Mouse (Mus musculus): ENCODE data around the gene Atp10b. TPM values are rescaled to one million over a fixed set of nuclear protein-coding genes. Genes with fewer than 3 reads are reported as not detected.
A peak's percentile ranks its signal among the peaks of the same experiment; 100 is the strongest.

The Atp10b gene
- polyA plus RNA-seq, 1 experiment from 2014 or later: 0.29 TPM

DNA sequence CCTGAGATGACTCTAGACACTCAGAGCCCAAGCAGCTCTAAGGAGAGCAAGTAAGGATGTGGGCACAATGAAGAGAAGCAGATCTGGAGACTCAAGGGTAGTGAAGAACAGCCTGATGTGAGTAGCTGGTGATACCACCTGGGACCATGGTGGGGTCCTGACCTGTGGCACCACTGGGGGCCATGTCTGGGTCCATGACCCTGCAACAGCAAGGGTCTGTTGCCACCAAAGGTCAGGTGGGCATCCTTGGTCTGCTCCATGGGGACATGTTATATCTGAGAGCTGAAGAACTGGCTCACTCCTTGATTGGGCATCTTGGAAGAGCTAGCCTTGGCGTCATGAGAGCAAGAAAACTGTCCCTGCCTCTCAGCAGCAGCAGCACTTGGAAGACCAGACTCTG, 64.1 kb downstream of the Atp10b start:
- 85% methylated on average over 1 of the region's 1 CpGs for WGBS
- H3K9me3 ChIP-seq (ENCODE audit: control insufficient read depth, low read length): no peaks in the 10 kb centered on the region
- no peak overlapping the region for H3K4me3 ChIP-seq (ENCODE audit: low read depth, low read length)
- no peak overlapping the region for H3K9ac ChIP-seq (ENCODE audit: low read length)
- H3K4me2 ChIP-seq (ENCODE audit: low read depth, low read length, severe bottlenecking): no peak overlapping the region
- H3K27me3 ChIP-seq (ENCODE audit: control insufficient read depth, insufficient read depth, low read length): no peaks in the 10 kb centered on the region; the same call in 1 of the 2 replicates
- peak; percentile 45; the same call in 1 of the 2 replicates for ATAC-seq (replicated peaks; ENCODE audit: low FRiP score)
- no peak overlapping the region for H3K27ac ChIP-seq (ENCODE audit: low read depth, low read length)
- no peaks in the 10 kb centered on the region for H3K36me3 ChIP-seq (ENCODE audit: control insufficient read depth, insufficient read depth, low read length)
- DNase-seq (ENCODE audit: low spot score): no peak
- H3K4me1 ChIP-seq (replicated peaks; ENCODE audit: control insufficient read depth, insufficient read depth, low read length): no peaks in the 10 kb centered on the region

DNA sequence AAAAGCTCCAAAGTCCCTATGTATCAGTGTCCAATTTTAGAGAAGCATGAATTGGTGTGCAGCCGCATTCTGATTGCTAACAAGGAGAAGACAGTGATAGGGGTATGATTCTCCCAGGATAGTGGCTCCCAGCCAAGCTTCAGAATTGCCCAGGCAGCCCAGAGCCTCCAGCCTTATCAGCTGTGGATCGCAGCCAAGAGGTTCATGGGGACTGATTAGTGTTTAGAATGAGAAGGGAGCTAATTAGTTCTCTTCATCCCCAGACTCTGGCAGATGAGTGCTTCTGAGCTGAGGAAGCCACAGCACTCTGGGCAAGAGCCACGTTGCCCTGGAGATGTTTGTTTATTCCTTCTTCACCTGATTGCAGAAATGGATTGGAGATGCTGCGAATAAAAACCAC, 67.3 kb downstream of the Atp10b start:
- DNase-seq (ENCODE audit: low spot score): peak; percentile 54
- Histone ChIP-seq H3K9ac (ENCODE audit: low read length) (no peak overlapping the region), H3K36me3 (ENCODE audit: control insufficient read depth, insufficient read depth, low read length) (no peaks in the 10 kb centered on the region), H3K4me2 (ENCODE audit: low read depth, low read length, severe bottlenecking) (no peak overlapping the region), H3K27ac (ENCODE audit: low read depth, low read length) (no peak overlapping the region), H3K9me3 (ENCODE audit: control insufficient read depth, low read length) (no peaks in the 10 kb centered on the region), H3K4me1 (replicated peaks; ENCODE audit: control insufficient read depth, insufficient read depth, low read length) (no peaks in the 10 kb centered on the region), H3K4me3 (ENCODE audit: low read depth, low read length) (no peak overlapping the region), H3K27me3 (ENCODE audit: control insufficient read depth, insufficient read depth, low read length) (no peaks in the 10 kb centered on the region; the same call in 1 of the 2 replicates)
- WGBS: 53% methylated on average over 4 of the region's 4 CpGs
- ATAC-seq (replicated peaks; ENCODE audit: low FRiP score): peak; percentile 62

DNA sequence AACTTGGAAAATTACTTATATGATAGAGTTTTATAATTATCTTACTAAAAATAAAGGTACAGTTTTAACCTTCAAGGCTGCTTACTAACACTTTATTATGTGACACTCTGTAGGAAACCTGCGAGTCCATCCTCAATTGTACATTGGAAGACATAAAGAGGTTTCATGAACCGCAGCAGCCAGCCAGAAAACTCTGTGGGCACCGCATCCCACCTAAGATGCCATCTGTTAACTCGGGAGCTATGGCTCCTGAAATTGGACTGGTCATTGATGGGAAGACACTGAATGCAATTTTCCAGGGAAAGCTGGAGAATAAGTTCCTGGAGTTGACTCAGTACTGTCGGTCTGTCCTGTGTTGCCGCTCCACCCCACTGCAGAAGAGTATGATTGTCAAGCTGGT, 80.6 kb downstream of the Atp10b start:
- Histone ChIP-seq H3K4me2 (ENCODE audit: low read depth, low read length, severe bottlenecking) (no peak overlapping the region), H3K9me3 (ENCODE audit: control insufficient read depth, low read length) (no peaks in the 10 kb centered on the region), H3K36me3 (ENCODE audit: control insufficient read depth, insufficient read depth, low read length) (no peaks in the 10 kb centered on the region), H3K4me3 (ENCODE audit: low read depth, low read length) (no peak overlapping the region), H3K9ac (ENCODE audit: low read length) (no peak overlapping the region), H3K27ac (ENCODE audit: low read depth, low read length) (no peak overlapping the region), H3K4me1 (replicated peaks; ENCODE audit: control insufficient read depth, insufficient read depth, low read length) (no peaks in the 10 kb centered on the region), H3K27me3 (ENCODE audit: control insufficient read depth, insufficient read depth, low read length) (no peaks in the 10 kb centered on the region)
- 93% methylated on average over 6 of the region's 6 CpGs for WGBS
- ATAC-seq (replicated peaks; ENCODE audit: low FRiP score) (no peak), DNase-seq (ENCODE audit: low spot score) (no peak)

DNA sequence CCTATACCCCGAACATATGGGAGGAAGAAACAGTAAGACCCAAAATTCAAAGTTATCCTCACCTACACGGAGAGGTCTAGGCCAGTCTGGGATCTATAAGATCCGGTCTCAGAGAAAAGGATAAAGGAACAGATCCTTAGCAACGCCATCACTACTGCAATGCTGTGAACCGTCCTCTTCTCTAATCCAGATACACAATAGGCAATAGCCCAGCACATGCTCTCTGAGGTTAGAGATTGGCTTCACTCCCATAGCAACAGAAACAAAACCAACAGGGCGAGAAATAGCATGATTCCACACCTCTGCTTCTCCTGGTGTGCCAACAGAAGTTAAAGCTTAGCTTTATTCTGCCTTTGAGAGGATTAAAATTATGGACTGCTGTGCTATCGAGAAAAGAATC, 82.4 kb downstream of the Atp10b start:
- H3K27ac ChIP-seq (ENCODE audit: low read depth, low read length): no peak overlapping the region
- WGBS: 56% methylated on average over 7 of the region's 7 CpGs
- ATAC-seq (replicated peaks; ENCODE audit: low FRiP score): peak; percentile 55; the same call in 1 of the 2 replicates

DNA sequence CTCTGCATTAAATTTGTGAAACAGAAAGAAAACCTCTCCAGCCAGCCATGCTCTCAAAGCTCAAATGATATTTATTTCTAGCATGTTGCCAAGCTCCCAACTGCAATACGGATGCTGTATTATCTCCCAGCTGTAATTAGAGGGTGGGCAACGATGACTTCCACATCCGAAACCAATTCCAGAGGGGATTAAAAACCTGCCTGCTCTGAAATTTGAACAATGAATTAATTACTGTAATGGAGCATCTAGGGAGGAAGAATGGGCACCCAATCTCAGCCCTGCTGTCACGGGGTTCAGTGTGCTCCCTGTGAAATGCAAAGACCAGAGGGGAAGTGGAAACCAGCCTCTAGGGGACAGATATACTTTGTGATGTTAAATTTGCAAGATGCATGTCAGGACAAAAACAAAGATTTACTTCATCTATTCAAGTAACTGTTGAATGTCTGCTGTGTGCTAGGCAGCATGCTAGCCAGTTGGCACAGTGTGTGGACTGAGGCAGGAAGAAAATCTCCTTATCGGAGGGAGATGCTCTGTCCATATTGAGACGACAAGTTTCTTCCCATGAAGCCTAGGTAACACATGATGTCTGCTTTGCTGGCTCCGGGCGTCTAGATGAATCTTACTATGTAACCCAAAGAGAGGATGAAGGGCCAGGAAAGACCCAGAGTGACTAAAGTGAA, 86.8 kb downstream of the Atp10b start:
- H3K9me3 ChIP-seq (ENCODE audit: control insufficient read depth, low read length): no peaks in the 10 kb centered on the region
- no peak overlapping the region for H3K4me2 ChIP-seq (ENCODE audit: low read depth, low read length, severe bottlenecking)
- H3K9ac ChIP-seq (ENCODE audit: low read length): no peak overlapping the region
- H3K4me1 ChIP-seq (replicated peaks; ENCODE audit: control insufficient read depth, insufficient read depth, low read length): no peaks in the 10 kb centered on the region
- no peak overlapping the region for H3K27ac ChIP-seq (ENCODE audit: low read depth, low read length)
- WGBS: 69% methylated on average over 8 of the region's 8 CpGs
- DNase-seq (ENCODE audit: low spot score): no peak
- no peak overlapping the region for H3K4me3 ChIP-seq (ENCODE audit: low read depth, low read length)
- H3K36me3 ChIP-seq (ENCODE audit: control insufficient read depth, insufficient read depth, low read length): no peaks in the 10 kb centered on the region
- H3K27me3 ChIP-seq (ENCODE audit: control insufficient read depth, insufficient read depth, low read length): no peaks in the 10 kb centered on the region
- ATAC-seq (replicated peaks; ENCODE audit: low FRiP score): no peak

More for the DNA sequence above, 82.4 kb downstream of the Atp10b start:
- no peaks in the 10 kb centered on the region for H3K27me3 ChIP-seq (ENCODE audit: control insufficient read depth, insufficient read depth, low read length)
- H3K4me1 ChIP-seq (replicated peaks; ENCODE audit: control insufficient read depth, insufficient read depth, low read length): no peaks in the 10 kb centered on the region
- no peak overlapping the region for H3K9ac ChIP-seq (ENCODE audit: low read length)
- H3K4me3 ChIP-seq (ENCODE audit: low read depth, low read length): no peak overlapping the region
- no peak for DNase-seq (ENCODE audit: low spot score)
- H3K9me3 ChIP-seq (ENCODE audit: control insufficient read depth, low read length): no peaks in the 10 kb centered on the region
- no peak overlapping the region for H3K4me2 ChIP-seq (ENCODE audit: low read depth, low read length, severe bottlenecking)
- H3K36me3 ChIP-seq (ENCODE audit: control insufficient read depth, insufficient read depth, low read length): no peaks in the 10 kb centered on the region

DNA sequence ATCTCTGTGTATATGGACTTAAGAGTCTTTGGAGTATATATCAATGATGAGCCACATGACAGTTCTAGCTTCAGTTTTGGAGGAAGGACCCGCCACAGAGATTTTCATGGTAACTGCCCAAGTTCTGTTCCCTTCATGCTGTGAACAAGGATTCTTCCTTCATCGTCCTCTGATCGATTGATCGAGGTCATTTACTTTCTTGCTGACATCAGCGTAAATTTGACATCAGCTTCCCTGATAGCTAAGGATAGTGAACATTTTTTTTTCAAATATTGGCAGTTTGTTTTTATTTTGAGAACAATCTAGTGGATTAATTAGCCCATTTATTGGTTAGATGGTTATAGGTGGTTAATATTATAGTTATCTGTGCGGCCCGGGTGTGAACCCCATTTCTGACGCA, 90.1 kb downstream of the Atp10b start:
- no peaks in the 10 kb centered on the region for H3K9me3 ChIP-seq (ENCODE audit: control insufficient read depth, low read length)
- WGBS: 95% methylated on average over 8 of the region's 8 CpGs
- H3K4me3 ChIP-seq (ENCODE audit: low read depth, low read length): no peak overlapping the region
- no peak overlapping the region for H3K9ac ChIP-seq (ENCODE audit: low read length)
- H3K27ac ChIP-seq (ENCODE audit: low read depth, low read length): no peak overlapping the region
- ATAC-seq (replicated peaks; ENCODE audit: low FRiP score) (no peak), DNase-seq (ENCODE audit: low spot score) (no peak)
- no peaks in the 10 kb centered on the region for H3K4me1 ChIP-seq (replicated peaks; ENCODE audit: control insufficient read depth, insufficient read depth, low read length)
- no peaks in the 10 kb centered on the region for H3K27me3 ChIP-seq (ENCODE audit: control insufficient read depth, insufficient read depth, low read length)
- no peak overlapping the region for H3K4me2 ChIP-seq (ENCODE audit: low read depth, low read length, severe bottlenecking)
- no peaks in the 10 kb centered on the region for H3K36me3 ChIP-seq (ENCODE audit: control insufficient read depth, insufficient read depth, low read length)

DNA sequence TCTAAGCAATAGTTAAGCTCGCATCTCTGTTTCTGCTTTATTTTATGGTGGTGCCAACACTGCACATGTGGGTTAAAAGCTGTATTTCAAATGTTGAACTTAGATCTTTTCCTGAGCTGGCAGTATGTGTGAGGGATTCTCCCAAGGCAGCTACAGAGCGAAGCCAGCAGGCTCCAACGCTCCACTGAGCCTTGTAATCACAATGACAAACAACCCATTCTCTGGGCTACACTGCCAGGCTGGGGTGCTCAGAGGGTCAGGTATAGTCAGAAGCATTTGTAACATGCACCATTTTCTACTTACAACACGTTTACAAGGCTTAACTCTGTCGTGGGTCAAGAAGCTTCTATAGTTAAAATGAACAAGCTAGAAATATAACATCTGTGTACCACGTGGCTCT, 103.4 kb downstream of the Atp10b start:
- no peak for DNase-seq (ENCODE audit: low spot score)
- H3K36me3 ChIP-seq (ENCODE audit: control insufficient read depth, insufficient read depth, low read length): no peaks in the 10 kb centered on the region
- no peaks in the 10 kb centered on the region for H3K9me3 ChIP-seq (ENCODE audit: control insufficient read depth, low read length)
- H3K4me2 ChIP-seq (ENCODE audit: low read depth, low read length, severe bottlenecking): no peak overlapping the region
- ATAC-seq (replicated peaks; ENCODE audit: low FRiP score): no peak
- no peak overlapping the region for H3K4me3 ChIP-seq (ENCODE audit: low read depth, low read length)
- 52% methylated on average over 6 of the region's 6 CpGs for whole genome bisulfite sequencing
- no peaks in the 10 kb centered on the region for H3K4me1 ChIP-seq (replicated peaks; ENCODE audit: control insufficient read depth, insufficient read depth, low read length)
- no peak overlapping the region for H3K27ac ChIP-seq (ENCODE audit: low read depth, low read length)
- no peak overlapping the region for H3K9ac ChIP-seq (ENCODE audit: low read length)
- no peaks in the 10 kb centered on the region for H3K27me3 ChIP-seq (ENCODE audit: control insufficient read depth, insufficient read depth, low read length)

DNA sequence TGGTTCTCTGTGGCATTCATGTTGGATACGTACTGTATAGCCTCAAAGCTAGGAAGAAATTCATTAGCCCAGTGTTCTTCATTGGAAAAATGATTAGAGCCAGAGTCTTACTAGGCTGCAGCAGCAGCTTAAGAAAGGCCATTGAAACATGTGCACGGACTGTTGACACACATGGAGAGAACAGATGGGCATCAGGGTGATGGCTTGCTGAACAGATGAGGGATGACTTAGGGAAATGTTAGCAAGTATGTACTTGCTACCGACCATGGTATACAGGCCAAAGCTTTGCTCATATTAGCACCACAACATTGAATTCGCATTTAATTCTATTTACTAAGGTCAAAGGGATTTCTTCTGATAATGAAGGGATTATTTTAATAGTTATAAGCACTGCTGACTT, 105.6 kb downstream of the Atp10b start:
- WGBS: 90% methylated on average over 4 of the region's 4 CpGs
- H3K4me3 ChIP-seq (ENCODE audit: low read depth, low read length): no peak overlapping the region
- no peaks in the 10 kb centered on the region for H3K36me3 ChIP-seq (ENCODE audit: control insufficient read depth, insufficient read depth, low read length)
- H3K27ac ChIP-seq (ENCODE audit: low read depth, low read length): no peak overlapping the region
- no peak overlapping the region for H3K4me2 ChIP-seq (ENCODE audit: low read depth, low read length, severe bottlenecking)
- H3K9me3 ChIP-seq (ENCODE audit: control insufficient read depth, low read length): no peaks in the 10 kb centered on the region
- ATAC-seq (replicated peaks; ENCODE audit: low FRiP score): no peak
- no peaks in the 10 kb centered on the region for H3K27me3 ChIP-seq (ENCODE audit: control insufficient read depth, insufficient read depth, low read length)
- no peak for DNase-seq (ENCODE audit: low spot score)
- H3K9ac ChIP-seq (ENCODE audit: low read length): no peak overlapping the region
- no peaks in the 10 kb centered on the region for H3K4me1 ChIP-seq (replicated peaks; ENCODE audit: control insufficient read depth, insufficient read depth, low read length)

DNA sequence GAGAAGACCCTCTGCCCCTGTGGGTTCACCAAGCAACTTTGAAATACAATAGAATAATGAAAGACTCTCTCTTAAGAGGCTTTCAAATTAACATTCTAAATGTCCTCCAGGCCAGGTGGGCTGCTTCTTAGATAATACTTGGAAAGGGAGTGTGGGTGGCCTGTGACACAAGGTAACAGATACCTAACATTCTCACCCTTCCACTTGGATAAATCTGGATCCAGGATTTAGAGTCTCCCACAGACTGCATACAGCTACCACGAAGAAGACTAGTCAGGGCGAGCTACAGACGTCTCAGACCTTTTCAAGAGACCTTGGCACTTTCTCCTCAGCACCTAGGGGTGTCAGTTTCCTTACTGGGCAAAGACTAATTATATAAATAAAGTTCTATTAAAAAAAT, 107.6 kb downstream of the Atp10b start:
- no peak overlapping the region for H3K9ac ChIP-seq (ENCODE audit: low read length)
- no peak overlapping the region for H3K4me3 ChIP-seq (ENCODE audit: low read depth, low read length)
- H3K27me3 ChIP-seq (ENCODE audit: control insufficient read depth, insufficient read depth, low read length): no peaks in the 10 kb centered on the region
- H3K27ac ChIP-seq (ENCODE audit: low read depth, low read length): no peak overlapping the region
- no peaks in the 10 kb centered on the region for H3K9me3 ChIP-seq (ENCODE audit: control insufficient read depth, low read length)
- WGBS: 74% methylated on average over 3 of the region's 3 CpGs
- DNase-seq (ENCODE audit: low spot score) (no peak), ATAC-seq (replicated peaks; ENCODE audit: low FRiP score) (no peak)
- H3K4me1 ChIP-seq (replicated peaks; ENCODE audit: control insufficient read depth, insufficient read depth, low read length): no peaks in the 10 kb centered on the region
- no peaks in the 10 kb centered on the region for H3K36me3 ChIP-seq (ENCODE audit: control insufficient read depth, insufficient read depth, low read length)
- no peak overlapping the region for H3K4me2 ChIP-seq (ENCODE audit: low read depth, low read length, severe bottlenecking)
